Comparison of ENCODE assay signal across 8 mouse cellular contexts in the genomic region with DNA sequence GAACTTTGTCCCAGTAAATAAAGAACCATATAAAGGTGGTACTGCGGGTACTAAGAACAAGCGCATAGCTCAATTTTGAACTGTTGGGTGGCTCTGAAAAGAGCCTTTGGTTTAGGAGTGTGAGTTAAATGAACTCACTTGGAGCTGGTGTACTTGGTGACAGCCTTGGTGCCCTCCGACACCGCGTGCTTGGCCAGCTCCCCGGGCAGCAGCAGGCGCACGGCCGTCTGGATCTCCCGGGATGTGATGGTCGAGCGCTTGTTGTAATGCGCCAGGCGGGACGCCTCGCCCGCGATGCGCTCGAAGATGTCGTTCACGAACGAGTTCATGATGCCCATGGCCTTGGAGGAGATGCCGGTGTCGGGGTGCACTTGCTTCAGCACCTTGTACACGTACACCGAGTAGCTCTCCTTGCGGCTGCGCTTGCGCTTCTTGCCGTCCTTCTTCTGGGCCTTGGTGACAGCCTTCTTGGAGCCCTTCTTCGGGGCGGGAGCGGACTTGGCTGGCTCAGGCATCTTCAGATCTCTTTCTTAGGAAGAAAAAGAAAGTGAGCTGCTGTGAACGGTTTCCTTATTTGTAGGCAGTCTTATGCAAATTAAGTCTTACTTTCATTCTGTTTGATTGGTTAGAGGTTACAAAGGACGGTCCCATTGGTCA. TPM values are rescaled to one million over a fixed set of nuclear protein-coding genes. Genes with fewer than 3 reads are reported as not detected.
DNase-seq lines count a peak whose midpoint lies in the region; ATAC-seq lines count a peak whose summit lies in the region.
"Not testable (repeated sequence)": the region's sequence is repeated elsewhere in the genome, so short reads cannot be mapped to it uniquely, and the experiment has no call there.

No protein-coding gene starts in this region.

- H3K4me1 ChIP-seq in forebrain, embryonic 10.5 days = peaks cover 52% of the 10 kb centered on the region
- peaks cover 13% of the 10 kb centered on the region for H3K4me1 ChIP-seq in heart, embryonic 16.5 days (ENCODE audit: control insufficient read depth, insufficient read depth, low read length)
- H3K4me1 ChIP-seq in liver, embryonic 13.5 days (replicated peaks) = peaks cover 57% of the 10 kb centered on the region
- peaks cover 21% of the 10 kb centered on the region; the same call in 1 of the 2 replicates for H3K4me1 ChIP-seq in stomach, embryonic 14.5 days (ENCODE audit: control insufficient read depth, insufficient read depth, low read length)

- under 1% methylated on average over 30 of the region's 36 CpGs for WGBS in forebrain, embryonic 10.5 days
- 0% methylated on average over 25 of the region's 36 CpGs for WGBS in heart, embryonic 16.5 days
- WGBS in liver, embryonic 13.5 days (ENCODE audit: insufficient replicate concordance) = under 1% methylated on average over 34 of the region's 36 CpGs
- under 1% methylated on average over 29 of the region's 36 CpGs for WGBS in stomach, embryonic 14.5 days

- peak overlapping the region; percentile 91 for H3K4me2 ChIP-seq in heart, embryonic 16.5 days (ENCODE audit: low read depth, low read length)
- H3K4me2 ChIP-seq in liver, embryonic 13.5 days = peak overlapping the region; percentile 79
- H3K4me2 ChIP-seq in stomach, embryonic 14.5 days (replicated peaks; ENCODE audit: low read depth, low read length) = peak overlapping the region; percentile 69

- H3K4me3 ChIP-seq in forebrain, embryonic 10.5 days = peak overlapping the region; percentile 55
- peak overlapping the region; percentile 62 for H3K4me3 ChIP-seq in heart, embryonic 16.5 days (ENCODE audit: low read length)
- H3K4me3 ChIP-seq in liver, embryonic 13.5 days (replicated peaks) = peak overlapping the region; percentile 63
- H3K4me3 ChIP-seq in stomach, embryonic 14.5 days (ENCODE audit: low read depth, low read length) = peak overlapping the region; percentile 38

- H3K27ac ChIP-seq in forebrain, embryonic 10.5 days = peak overlapping the region; percentile 94
- peak overlapping the region; percentile 98 for H3K27ac ChIP-seq in heart, embryonic 16.5 days (ENCODE audit: low read length)
- H3K27ac ChIP-seq in liver, embryonic 13.5 days = peak overlapping the region; percentile 100
- peak overlapping the region; percentile 96 for H3K27ac ChIP-seq in stomach, embryonic 14.5 days (ENCODE audit: low read length)

- H3K36me3 ChIP-seq in forebrain, embryonic 10.5 days (replicated peaks); heart, embryonic 16.5 days (ENCODE audit: control insufficient read depth, insufficient read depth); liver, embryonic 13.5 days; stomach, embryonic 14.5 days (ENCODE audit: control insufficient read depth, insufficient read depth, low read length): not testable (repeated sequence)

- peak; percentile 84 for ATAC-seq in heart, embryonic 16.5 days (replicated peaks; ENCODE audit: extremely low read depth, insufficient read depth, low FRiP score)
- peak; percentile 76 for ATAC-seq in liver, embryonic 13.5 days (ENCODE audit: low read depth)
- ATAC-seq in stomach, embryonic 14.5 days (ENCODE audit: insufficient number of reproducible peaks, insufficient read depth, low FRiP score, low read depth) = peak; percentile 87

- H3K9ac ChIP-seq in heart, embryonic 16.5 days (ENCODE audit: low read length) = peak overlapping the region; percentile 83
- peak overlapping the region; percentile 88 for H3K9ac ChIP-seq in liver, embryonic 13.5 days
- peak overlapping the region; percentile 60 for H3K9ac ChIP-seq in stomach, embryonic 14.5 days (replicated peaks; ENCODE audit: low read depth, low read length)

- H3K9me3 ChIP-seq in forebrain, embryonic 10.5 days; heart, embryonic 16.5 days (replicated peaks; ENCODE audit: control insufficient read depth, low read length); liver, embryonic 13.5 days (replicated peaks); stomach, embryonic 14.5 days (ENCODE audit: control insufficient read depth, low read depth, low read length): not testable (repeated sequence)

- H3K27me3 ChIP-seq in forebrain, embryonic 10.5 days (ENCODE audit: poor library complexity, severe bottlenecking); heart, embryonic 16.5 days (ENCODE audit: control insufficient read depth, insufficient read depth, low read length); liver, embryonic 13.5 days; stomach, embryonic 14.5 days (ENCODE audit: control insufficient read depth, insufficient read depth, low read length): not testable (repeated sequence)

- peak; percentile 88 for DNase-seq in CD4-positive, CD25-positive, alpha-beta regulatory T cell, adult 2 months (ENCODE audit: low read depth, low spot score)
- peak; percentile 93 for DNase-seq in c-Kit-negative CD71-positive TER-119-positive erythroid progenitor cells, embryonic 14.5 days (ENCODE audit: low read depth, low spot score)
- DNase-seq in forebrain, embryonic 10.5 days (ENCODE audit: extremely low spot score, low spot score) = peak; percentile 80
- DNase-seq in kidney, postnatal 25 days = peak; percentile 43 to 75
- peak; percentile 86 for DNase-seq in liver, embryonic 13.5 days
- peak; percentile 73 to 78 for DNase-seq in natural killer cell, adult 2 months (ENCODE audit: low spot score in 2 of 2)

RNA-seq across cellular contexts. Expression of a gene that starts 4.2 kb away (rescaled TPM):
- 112 and 119 TPM in 2 replicates for polyA plus RNA-seq in forebrain, embryonic 10.5 days (2016; fragmentation: Nextera tagmentation; extraction: Ambion mirVana)
- 48.7 and 49.1 TPM in 2 replicates for polyA plus RNA-seq in heart, embryonic 16.5 days (2015; fragmentation: Nextera tagmentation; extraction: Ambion mirVana)
- polyA plus RNA-seq in liver, embryonic 13.5 days (2015; fragmentation: Nextera tagmentation; extraction: Ambion mirVana) = 116 and 152 TPM in 2 replicates
- polyA plus RNA-seq in stomach, embryonic 14.5 days (2014; fragmentation: Nextera tagmentation; extraction: Ambion mirVana) = 99.6 and 119 TPM in 2 replicates

RNA-seq across cellular contexts. Expression of a gene that starts 10.0 kb away (rescaled TPM):
- 7.1 and 7.2 TPM in 2 replicates for polyA plus RNA-seq in forebrain, embryonic 10.5 days (2016; fragmentation: Nextera tagmentation; extraction: Ambion mirVana)
- polyA plus RNA-seq in heart, embryonic 16.5 days (2015; fragmentation: Nextera tagmentation; extraction: Ambion mirVana) = 1.4 and 1.8 TPM in 2 replicates
- polyA plus RNA-seq in liver, embryonic 13.5 days (2015; fragmentation: Nextera tagmentation; extraction: Ambion mirVana) = 5.9 and 7.2 TPM in 2 replicates
- polyA plus RNA-seq in stomach, embryonic 14.5 days (2014; fragmentation: Nextera tagmentation; extraction: Ambion mirVana) = 11.2 and 16.2 TPM in 2 replicates

RNA-seq across cellular contexts. Expression of a gene that starts 11.4 kb away (rescaled TPM):
- polyA plus RNA-seq in forebrain, embryonic 10.5 days (2016; fragmentation: Nextera tagmentation; extraction: Ambion mirVana) = 1.5 TPM in 2 replicates
- polyA plus RNA-seq in heart, embryonic 16.5 days (2015; fragmentation: Nextera tagmentation; extraction: Ambion mirVana) = 1.2 and 1.8 TPM in 2 replicates
- polyA plus RNA-seq in liver, embryonic 13.5 days (2015; fragmentation: Nextera tagmentation; extraction: Ambion mirVana) = 1.2 and 4.3 TPM in 2 replicates
- polyA plus RNA-seq in stomach, embryonic 14.5 days (2014; fragmentation: Nextera tagmentation; extraction: Ambion mirVana) = 4.1 and 6.2 TPM in 2 replicates

RNA-seq across cellular contexts. Expression of a gene that starts 11.6 kb away (rescaled TPM):
- 5.8 and 6.9 TPM in 2 replicates for polyA plus RNA-seq in forebrain, embryonic 10.5 days (2016; fragmentation: Nextera tagmentation; extraction: Ambion mirVana)
- 0.37 and 2.4 TPM in 2 replicates for polyA plus RNA-seq in heart, embryonic 16.5 days (2015; fragmentation: Nextera tagmentation; extraction: Ambion mirVana)
- 5.0 and 12.7 TPM in 2 replicates for polyA plus RNA-seq in liver, embryonic 13.5 days (2015; fragmentation: Nextera tagmentation; extraction: Ambion mirVana)
- 7.1 and 7.3 TPM in 2 replicates for polyA plus RNA-seq in stomach, embryonic 14.5 days (2014; fragmentation: Nextera tagmentation; extraction: Ambion mirVana)

RNA-seq across cellular contexts. Expression of a gene that starts 14.4 kb away (rescaled TPM):
- polyA plus RNA-seq in forebrain, embryonic 10.5 days (2016; fragmentation: Nextera tagmentation; extraction: Ambion mirVana) = 6.4 and 6.7 TPM in 2 replicates
- 4.2 and 5.1 TPM in 2 replicates for polyA plus RNA-seq in heart, embryonic 16.5 days (2015; fragmentation: Nextera tagmentation; extraction: Ambion mirVana)
- polyA plus RNA-seq in liver, embryonic 13.5 days (2015; fragmentation: Nextera tagmentation; extraction: Ambion mirVana) = 6.5 and 14.1 TPM in 2 replicates
- 11.0 and 12.6 TPM in 2 replicates for polyA plus RNA-seq in stomach, embryonic 14.5 days (2014; fragmentation: Nextera tagmentation; extraction: Ambion mirVana)

Comparison
In these comparisons a context has a peak if more than half of its experiments do, and no peak if none do; other contexts are left out.
1. Peak in every context shown above with its lines: DNase-seq, ATAC-seq, H3K4me3 ChIP-seq and H3K27ac ChIP-seq.